Mouse (Mus musculus): ENCODE data around the gene Ppard. TPM values are rescaled to one million over a fixed set of nuclear protein-coding genes. Genes with fewer than 3 reads are reported as not detected.

The Ppard gene
- 2.2 and 2.3 TPM in 2 replicates for polyA plus RNA-seq (2016; fragmentation: Nextera tagmentation; extraction: Ambion mirVana)

DNA sequence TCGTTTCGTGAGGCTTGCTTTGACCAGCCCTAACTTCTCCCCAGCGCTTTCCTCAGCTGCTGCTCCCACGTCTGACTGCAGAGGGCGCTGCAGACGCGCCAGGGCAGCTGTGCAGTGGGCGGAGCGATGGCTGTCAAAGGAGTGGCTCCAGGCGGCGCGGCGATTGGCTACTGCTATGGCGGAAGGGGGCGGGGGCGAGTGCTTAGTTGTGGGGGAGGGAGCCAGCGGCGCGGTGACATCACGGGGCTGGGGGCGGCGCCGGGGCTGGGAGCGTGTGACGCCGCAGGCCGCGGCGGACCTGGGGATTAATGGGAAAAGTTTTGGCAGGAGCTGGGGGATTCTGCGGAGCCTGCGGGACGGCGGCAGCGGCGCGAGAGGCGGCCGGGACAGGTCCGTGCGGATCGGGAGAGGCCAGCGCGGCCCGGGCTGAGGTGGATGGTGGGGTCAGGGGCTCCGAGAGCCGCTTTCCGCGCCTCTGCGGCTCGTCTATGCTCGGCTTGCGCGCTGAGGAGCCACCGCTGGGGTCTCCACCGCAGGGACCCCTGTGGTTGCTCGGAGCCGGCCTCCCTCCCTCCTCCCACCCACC is at the start of gene Ppard:
Gene Ppard, plus strand, starts transcription at position 226 of the 586 bp plus-strand sequence.
- no peaks in the 10 kb centered on the region for H3K36me3 ChIP-seq
- no peak within 1 kb of the TSS for H3K27ac ChIP-seq
- ATAC-seq (ENCODE audit: low FRiP score, low read depth), result peak; percentile 96
- 1% methylated on average over 52 of the region's 57 CpGs for WGBS
- H3K4me3 ChIP-seq, result peak within 1 kb of the TSS; percentile 77
- peaks cover 8% of the 10 kb centered on the region for H3K4me1 ChIP-seq
- no peaks in the 10 kb centered on the region for H3K9me3 ChIP-seq
- peak within 1 kb of the TSS; percentile 76 for H3K9ac ChIP-seq
- H3K4me2 ChIP-seq (replicated peaks), result peak within 1 kb of the TSS; percentile 88
- peaks cover 3% of the 10 kb centered on the region; the same call in 1 of the 2 replicates for H3K27me3 ChIP-seq (replicated peaks)

- 91% methylated on average over 7 of the region's 7 CpGs for WGBS
- no peak overlapping the region for H3K4me3 ChIP-seq
- no peak overlapping the region for H3K4me2 ChIP-seq (replicated peaks)
- peaks cover 4% of the 10 kb centered on the region; the same call in 1 of the 2 replicates for H3K4me1 ChIP-seq
- ATAC-seq (ENCODE audit: low FRiP score, low read depth), result no peak
- no peaks in the 10 kb centered on the region for H3K27me3 ChIP-seq (replicated peaks)
- H3K27ac ChIP-seq, result no peak overlapping the region
- H3K9me3 ChIP-seq, result no peaks in the 10 kb centered on the region
- no peak overlapping the region for H3K9ac ChIP-seq
- peaks cover 13% of the 10 kb centered on the region for H3K36me3 ChIP-seq
These were observed 47.4 kb upstream of the Ppard start for GRCm38 (mm10) chr17:28184971-28185638.

GRCm38 (mm10) chr17:28188313-28188712 is 44.2 kb upstream of the Ppard start:
- H3K9ac ChIP-seq, result no peak overlapping the region
- no peaks in the 10 kb centered on the region for H3K4me1 ChIP-seq
- 91% methylated on average over 5 of the region's 5 CpGs for WGBS
- peaks cover 42% of the 10 kb centered on the region for H3K36me3 ChIP-seq
- no peaks in the 10 kb centered on the region for H3K27me3 ChIP-seq (replicated peaks)
- H3K9me3 ChIP-seq, result no peaks in the 10 kb centered on the region
- no peak overlapping the region for H3K4me2 ChIP-seq (replicated peaks)
- H3K4me3 ChIP-seq, result no peak overlapping the region
- no peak overlapping the region for H3K27ac ChIP-seq
- no peak for ATAC-seq (ENCODE audit: low FRiP score, low read depth)

GRCm38 (mm10) chr17:28192754-28193153 is 39.7 kb upstream of the Ppard start:
- Histone ChIP-seq H3K27ac (no peak overlapping the region), H3K9ac (no peak overlapping the region), H3K4me1 (no peaks in the 10 kb centered on the region), H3K27me3 (replicated peaks) (no peaks in the 10 kb centered on the region), H3K4me3 (no peak overlapping the region), H3K9me3 (no peaks in the 10 kb centered on the region), H3K4me2 (replicated peaks) (no peak overlapping the region), H3K36me3 (peaks cover 71% of the 10 kb centered on the region)
- 89% methylated on average over 1 of the region's 1 CpGs for WGBS
- no peak for ATAC-seq (ENCODE audit: low FRiP score, low read depth)

DNA sequence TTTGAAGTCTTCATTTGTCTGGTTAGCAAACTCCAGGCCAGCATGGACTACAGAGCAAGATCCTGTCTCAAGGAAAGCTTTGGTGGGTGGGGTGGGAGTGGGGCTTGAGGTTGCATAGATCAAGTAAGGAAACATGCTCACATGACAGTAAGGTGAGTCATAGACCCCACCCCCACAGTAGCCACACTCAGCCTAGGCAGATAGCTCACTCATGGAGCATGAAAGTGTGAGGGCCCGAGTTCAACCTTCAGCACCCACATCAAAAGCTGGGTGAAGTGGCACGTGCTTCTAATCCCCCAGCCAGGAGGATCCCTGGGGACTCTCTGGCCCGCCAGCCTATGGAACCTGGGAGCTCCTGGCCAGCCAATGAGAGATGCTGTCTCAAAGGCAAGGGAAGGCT is 38.9 kb upstream of the Ppard start:
- no peak for ATAC-seq (ENCODE audit: low FRiP score, low read depth)
- H3K4me3 ChIP-seq, result no peak overlapping the region
- H3K9me3 ChIP-seq, result no peaks in the 10 kb centered on the region
- H3K4me2 ChIP-seq (replicated peaks), result no peak overlapping the region
- H3K36me3 ChIP-seq, result peaks cover 79% of the 10 kb centered on the region
- 82% methylated on average over 3 of the region's 3 CpGs for WGBS
- no peak overlapping the region for H3K9ac ChIP-seq
- H3K4me1 ChIP-seq, result no peaks in the 10 kb centered on the region
- no peak overlapping the region for H3K27ac ChIP-seq
- no peaks in the 10 kb centered on the region for H3K27me3 ChIP-seq (replicated peaks)

GRCm38 (mm10) chr17:28195033-28195432 is 37.5 kb upstream of the Ppard start:
- ATAC-seq (ENCODE audit: low FRiP score, low read depth), result no peak
- Histone ChIP-seq H3K27ac (no peak overlapping the region), H3K4me1 (no peaks in the 10 kb centered on the region), H3K9ac (no peak overlapping the region), H3K9me3 (no peaks in the 10 kb centered on the region), H3K4me2 (replicated peaks) (no peak overlapping the region), H3K36me3 (peaks cover 80% of the 10 kb centered on the region), H3K4me3 (no peak overlapping the region), H3K27me3 (replicated peaks) (no peaks in the 10 kb centered on the region)
- WGBS, result 94% methylated on average over 10 of the region's 10 CpGs

DNA sequence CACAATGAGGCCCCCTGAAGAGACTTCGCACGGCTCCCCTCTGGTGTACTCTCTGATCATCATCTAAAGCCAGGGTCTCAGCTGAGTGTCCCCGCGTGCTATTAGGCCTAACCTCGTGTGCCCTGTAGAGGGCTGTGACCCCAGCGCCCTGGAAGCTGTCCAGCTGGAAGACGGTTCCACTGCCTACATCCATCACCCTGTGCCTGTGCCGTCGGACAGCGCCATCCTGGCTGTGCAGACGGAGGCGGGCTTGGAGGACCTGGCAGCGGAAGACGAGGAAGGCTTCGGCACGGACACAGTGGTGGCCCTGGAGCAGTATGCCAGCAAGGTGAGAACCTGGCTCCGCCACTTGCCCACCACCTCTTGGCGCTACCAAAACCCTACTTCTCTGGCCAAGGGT is 34.9 kb upstream of the Ppard start:
- H3K36me3 ChIP-seq, result peaks cover 81% of the 10 kb centered on the region
- no peaks in the 10 kb centered on the region for H3K27me3 ChIP-seq (replicated peaks)
- WGBS, result 74% methylated on average over 18 of the region's 18 CpGs
- no peaks in the 10 kb centered on the region for H3K4me1 ChIP-seq
- no peak overlapping the region for H3K9ac ChIP-seq
- no peaks in the 10 kb centered on the region for H3K9me3 ChIP-seq
- H3K4me3 ChIP-seq, result no peak overlapping the region
- no peak overlapping the region for H3K4me2 ChIP-seq (replicated peaks)
- ATAC-seq (ENCODE audit: low FRiP score, low read depth), result no peak
- no peak overlapping the region for H3K27ac ChIP-seq

GRCm38 (mm10) chr17:28201982-28202381 is 30.5 kb upstream of the Ppard start:
- Histone ChIP-seq H3K4me3 (no peak overlapping the region), H3K9ac (no peak overlapping the region), H3K4me1 (no peaks in the 10 kb centered on the region), H3K27ac (no peak overlapping the region), H3K27me3 (replicated peaks) (no peaks in the 10 kb centered on the region), H3K36me3 (peaks cover 60% of the 10 kb centered on the region), H3K9me3 (no peaks in the 10 kb centered on the region), H3K4me2 (replicated peaks) (no peak overlapping the region)
- ATAC-seq (ENCODE audit: low FRiP score, low read depth), result no peak
- WGBS, result 84% methylated on average over 14 of the region's 14 CpGs

- no peaks in the 10 kb centered on the region; the same call in 1 of the 2 replicates for H3K27me3 ChIP-seq (replicated peaks)
- peaks cover 6% of the 10 kb centered on the region; the same call in 1 of the 2 replicates for H3K4me1 ChIP-seq
- peaks cover 41% of the 10 kb centered on the region for H3K36me3 ChIP-seq
- no peak overlapping the region for H3K27ac ChIP-seq
- H3K4me2 ChIP-seq (replicated peaks), result no peak overlapping the region
- H3K9me3 ChIP-seq, result no peaks in the 10 kb centered on the region
- no peak overlapping the region for H3K9ac ChIP-seq
- no peak overlapping the region for H3K4me3 ChIP-seq
- WGBS, result 41% methylated on average over 14 of the region's 14 CpGs
- ATAC-seq (ENCODE audit: low FRiP score, low read depth), result no peak
These were observed 28.3 kb upstream of the Ppard start for GRCm38 (mm10) chr17:28204052-28204720.

GRCm38 (mm10) chr17:28205443-28205842 is 27.1 kb upstream of the Ppard start:
- H3K27me3 ChIP-seq (replicated peaks), result no peaks in the 10 kb centered on the region; the same call in 1 of the 2 replicates
- H3K9me3 ChIP-seq, result no peaks in the 10 kb centered on the region
- no peak overlapping the region for H3K9ac ChIP-seq
- no peak for ATAC-seq (ENCODE audit: low FRiP score, low read depth)
- H3K27ac ChIP-seq, result no peak overlapping the region
- peaks cover 36% of the 10 kb centered on the region for H3K36me3 ChIP-seq
- H3K4me3 ChIP-seq, result no peak overlapping the region
- peaks cover 6% of the 10 kb centered on the region; the same call in 1 of the 2 replicates for H3K4me1 ChIP-seq
- H3K4me2 ChIP-seq (replicated peaks), result no peak overlapping the region
- 88% methylated on average over 8 of the region's 8 CpGs for WGBS

DNA sequence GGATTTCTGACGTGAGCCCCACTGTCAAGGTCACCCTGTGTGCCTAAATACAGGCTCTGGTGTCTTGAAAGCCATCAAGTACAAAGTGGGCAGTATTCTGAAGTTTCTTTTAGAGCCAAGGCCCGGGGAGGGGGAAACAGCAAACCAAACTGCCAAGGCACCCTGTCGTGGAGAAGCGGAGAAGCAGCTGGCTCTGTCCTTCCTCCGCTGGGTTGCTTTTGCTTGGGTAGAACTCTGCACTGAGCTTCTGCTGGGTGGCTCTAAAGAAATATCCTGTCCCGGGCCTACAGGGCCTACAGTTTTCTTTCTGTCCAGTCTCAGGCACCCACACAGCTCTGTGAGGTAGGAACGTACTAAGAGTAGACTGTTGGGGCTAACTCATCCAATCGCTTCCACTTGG is 25.4 kb upstream of the Ppard start:
- Histone ChIP-seq H3K27me3 (replicated peaks) (no peaks in the 10 kb centered on the region; the same call in 1 of the 2 replicates), H3K4me3 (no peak overlapping the region), H3K36me3 (peaks cover 19% of the 10 kb centered on the region), H3K4me2 (replicated peaks) (no peak overlapping the region), H3K4me1 (peaks cover 6% of the 10 kb centered on the region; the same call in 1 of the 2 replicates), H3K27ac (no peak overlapping the region), H3K9me3 (no peaks in the 10 kb centered on the region), H3K9ac (no peak overlapping the region)
- 69% methylated on average over 8 of the region's 8 CpGs for WGBS
- ATAC-seq (ENCODE audit: low FRiP score, low read depth), result no peak

GRCm38 (mm10) chr17:28207591-28208313 is 24.7 kb upstream of the Ppard start, which contains the start of gene Def6:
TSS of gene Def6 (plus strand) at chr17:28207778.
- H3K36me3 ChIP-seq, result peaks cover 15% of the 10 kb centered on the region
- H3K4me3 ChIP-seq, result peak within 1 kb of the TSS; percentile 11; the same call in 1 of the 2 replicates
- peaks cover 6% of the 10 kb centered on the region; the same call in 1 of the 2 replicates for H3K4me1 ChIP-seq
- peak within 1 kb of the TSS; percentile 49 for H3K4me2 ChIP-seq (replicated peaks)
- 26% methylated on average over 26 of the region's 26 CpGs for WGBS
- no peaks in the 10 kb centered on the region; the same call in 1 of the 2 replicates for H3K27me3 ChIP-seq (replicated peaks)
- ATAC-seq (ENCODE audit: low FRiP score, low read depth), result no peak
- 0 out of 2 replicates have a peak within 1 kb of the TSS, but pooled peaks have one; percentile 29 for H3K9ac ChIP-seq
- H3K9me3 ChIP-seq, result no peaks in the 10 kb centered on the region
- no peak within 1 kb of the TSS for H3K27ac ChIP-seq
